Mouse (Mus musculus) liver, embryonic 13.5 days (tissue): Measurements from ENCODE around the gene Smc1b. TPM values are rescaled to one million over a fixed set of nuclear protein-coding genes. Genes with fewer than 3 reads are reported as not detected.

Experiments
- ATAC-seq: fragments of 200-750 bp; cut with Nextera tagmentation; 2 replicates; pipeline ENCODE4 v1.8.0; 2017; ENCODE audit warnings: low read depth, mild to moderate bottlenecking, moderate number of reproducible peaks, moderate library complexity
- DNase-seq: peaks from one replicate; pipeline ENCODE4 v3.0.0; 2022
- H3K27ac ChIP-seq: fragments of 300-500 bp; sonication (generic); 2 replicates; pipeline ENCODE4 v1.5.1; 2015; ENCODE audit warnings: moderate library complexity, mild to moderate bottlenecking, inconsistent platforms
- H3K27me3 ChIP-seq: fragments of 300-500 bp; sonication (generic); 2 replicates; pipeline ENCODE4 v1.6.1; 2015; ENCODE audit warnings: mild to moderate bottlenecking, inconsistent platforms
- H3K36me3 ChIP-seq: fragments of 300-500 bp; sonication (generic); 2 replicates; pipeline ENCODE4 v1.6.1; 2015; ENCODE audit warnings: mild to moderate bottlenecking, inconsistent platforms
- H3K4me1 ChIP-seq: fragments of 300-500 bp; sonication (generic); replicated peaks from 2 replicates; pipeline ENCODE4 v1.6.1; 2015; ENCODE audit warnings: inconsistent platforms
- H3K4me2 ChIP-seq: fragments of 300-500 bp; sonication (generic); 2 replicates; pipeline ENCODE4 v1.6.1; 2015; ENCODE audit warnings: inconsistent platforms, mild to moderate bottlenecking, moderate library complexity
- H3K4me3 ChIP-seq: fragments of 300-500 bp; sonication (generic); replicated peaks from 2 replicates; pipeline ENCODE4 v1.5.1; 2015; ENCODE audit warnings: mild to moderate bottlenecking, inconsistent platforms
- H3K9ac ChIP-seq: fragments of 300-500 bp; sonication (generic); 2 replicates; pipeline ENCODE4 v1.6.1; 2015; ENCODE audit warnings: mild to moderate bottlenecking, inconsistent platforms
- H3K9me3 ChIP-seq: fragments of 300-500 bp; sonication (generic); replicated peaks from 2 replicates; pipeline ENCODE4 v1.6.1; 2016; ENCODE audit warnings: inconsistent platforms
- WGBS: fragments of 180-500 bp; shearing (Covaris S2); methylation state at CpG from one replicate; pipeline ENCODE4 v1.1.7; 2015; ENCODE audit not compliant: insufficient replicate concordance; 5-methylcytosine and 5-hydroxymethylcytosine counted together
- polyA plus RNA-seq: library from polyadenylated mRNA; unstranded; fragments of >200 nt; fragmentation: Nextera tagmentation; extraction: Ambion mirVana; gene quantifications from 2 replicates; pipeline ENCODE4 v1.2.1, GENCODE M21; 2015

Gene Smc1b
- 0.10 and 0.35 TPM in 2 replicates for polyA plus RNA-seq

- H3K4me3 ChIP-seq = no peak within 1 kb of the TSS
These were observed at the start of gene Smc1b, which contains the start of gene Ribc2 for GRCm38 (mm10) chr15:85131275-85132192. Gene Smc1b (minus strand): TSS chr15:85131964. Gene Ribc2 (plus strand): TSS chr15:85132078.

GRCm38 (mm10) chr15:85180368-85180767, 48.6 kb upstream of the Smc1b start:
- no peaks in the 10 kb centered on the region for H3K9me3 ChIP-seq
- no peaks in the 10 kb centered on the region for H3K27me3 ChIP-seq
- no peak overlapping the region for H3K4me3 ChIP-seq
- H3K27ac ChIP-seq = no peak overlapping the region
- DNase-seq (no peak), ATAC-seq (no peak)
- no peak overlapping the region for H3K9ac ChIP-seq
- H3K4me2 ChIP-seq = no peak overlapping the region
- H3K4me1 ChIP-seq = no peaks in the 10 kb centered on the region
- H3K36me3 ChIP-seq = no peaks in the 10 kb centered on the region

More at GRCm38 (mm10) chr15:85131275-85132192, at the start of gene Smc1b, which contains the start of gene Ribc2:
- DNase-seq (no peak), ATAC-seq (no peak)
- Histone ChIP-seq H3K9me3 (no peaks in the 10 kb centered on the region), H3K9ac (no peak within 1 kb of the TSS), H3K4me1 (0 out of 2 replicates have a peak, but pooled peaks cover 4% of the 10 kb centered on the region), H3K27ac (no peak within 1 kb of the TSS), H3K36me3 (no peaks in the 10 kb centered on the region), H3K4me2 (peak within 1 kb of the TSS; percentile 24), H3K27me3 (peaks cover 5% of the 10 kb centered on the region; the same call in 1 of the 2 replicates)
- 26% methylated on average over 57 of the region's 58 CpGs for WGBS

GRCm38 (mm10) chr15:85179528-85180180, 47.9 kb upstream of the Smc1b start:
- Histone ChIP-seq H3K9ac (no peak overlapping the region), H3K27ac (no peak overlapping the region), H3K36me3 (no peaks in the 10 kb centered on the region), H3K4me1 (no peaks in the 10 kb centered on the region), H3K9me3 (no peaks in the 10 kb centered on the region), H3K4me3 (no peak overlapping the region), H3K4me2 (no peak overlapping the region), H3K27me3 (no peaks in the 10 kb centered on the region)
- 59% methylated on average over 7 of the region's 7 CpGs for WGBS
- no peak for DNase-seq
- ATAC-seq = no peak

DNA sequence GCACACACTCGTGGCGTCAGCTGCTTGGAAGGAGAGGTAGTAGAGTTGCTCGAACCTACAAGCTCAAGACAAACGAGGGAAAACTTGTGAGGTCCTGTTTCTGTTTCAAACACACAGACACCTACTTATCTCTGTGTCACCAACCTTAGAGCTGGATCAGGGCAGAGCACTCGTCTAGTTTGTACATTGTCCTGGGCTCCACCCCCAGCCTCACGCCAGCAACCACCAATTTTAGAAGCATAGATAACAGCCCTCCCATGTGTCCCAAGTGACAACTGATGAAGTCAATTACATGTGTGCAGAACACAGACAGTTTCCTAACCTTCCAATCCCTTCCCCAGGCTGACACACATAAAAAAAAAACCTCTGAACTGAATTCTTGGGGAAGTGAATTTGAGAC, 46.4 kb upstream of the Smc1b start:
- Histone ChIP-seq H3K4me2 (no peak overlapping the region), H3K4me3 (no peak overlapping the region), H3K4me1 (no peaks in the 10 kb centered on the region), H3K27ac (no peak overlapping the region), H3K27me3 (no peaks in the 10 kb centered on the region), H3K9ac (no peak overlapping the region), H3K9me3 (no peaks in the 10 kb centered on the region), H3K36me3 (no peaks in the 10 kb centered on the region)
- ATAC-seq = no peak
- DNase-seq = no peak
- WGBS = 37% methylated on average over 6 of the region's 6 CpGs

- H3K9ac ChIP-seq = no peak overlapping the region
- DNase-seq (no peak), ATAC-seq (no peak)
- H3K36me3 ChIP-seq = no peaks in the 10 kb centered on the region
- no peaks in the 10 kb centered on the region for H3K9me3 ChIP-seq
- H3K27me3 ChIP-seq = no peaks in the 10 kb centered on the region
- H3K4me1 ChIP-seq = no peaks in the 10 kb centered on the region
- no peak overlapping the region for H3K27ac ChIP-seq
- H3K4me3 ChIP-seq = no peak overlapping the region
- H3K4me2 ChIP-seq = no peak overlapping the region
- 62% methylated on average over 8 of the region's 8 CpGs for WGBS
These were observed 45.8 kb upstream of the Smc1b start for GRCm38 (mm10) chr15:85177576-85177975.

DNA sequence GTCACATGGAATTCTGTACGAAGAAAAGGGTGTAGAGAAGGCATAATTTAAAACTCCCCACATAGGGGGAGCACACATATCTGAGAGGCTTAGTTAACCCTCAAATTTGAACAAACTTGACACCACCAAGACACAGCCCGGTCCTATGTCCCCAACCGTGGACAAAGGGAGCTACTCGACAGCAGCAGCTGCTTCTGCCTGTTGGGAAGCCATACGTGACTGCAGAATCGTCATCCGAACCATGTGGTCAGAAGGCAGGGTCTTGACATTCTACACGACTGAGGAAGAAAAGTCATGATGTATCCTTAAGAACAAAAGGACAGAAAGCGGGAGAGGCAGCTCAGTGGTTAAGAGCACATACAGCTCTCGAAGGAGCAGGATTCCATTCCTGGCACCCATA, 42.3 kb upstream of the Smc1b start:
- Histone ChIP-seq H3K27ac (no peak overlapping the region), H3K36me3 (no peaks in the 10 kb centered on the region), H3K4me2 (no peak overlapping the region), H3K9me3 (no peaks in the 10 kb centered on the region), H3K4me3 (no peak overlapping the region), H3K27me3 (no peaks in the 10 kb centered on the region), H3K4me1 (no peaks in the 10 kb centered on the region), H3K9ac (no peak overlapping the region)
- no peak for DNase-seq
- ATAC-seq = no peak
- 69% methylated on average over 10 of the region's 10 CpGs for WGBS

- 69% methylated on average over 8 of the region's 8 CpGs for WGBS
- ATAC-seq (no peak), DNase-seq (no peak)
- H3K36me3 ChIP-seq = no peaks in the 10 kb centered on the region
- no peak overlapping the region for H3K4me2 ChIP-seq
- H3K9me3 ChIP-seq = no peaks in the 10 kb centered on the region
- H3K4me3 ChIP-seq = no peak overlapping the region
- H3K27ac ChIP-seq = no peak overlapping the region
- H3K27me3 ChIP-seq = no peaks in the 10 kb centered on the region
- no peak overlapping the region for H3K9ac ChIP-seq
- H3K4me1 ChIP-seq = no peaks in the 10 kb centered on the region
These were observed 41.7 kb upstream of the Smc1b start for GRCm38 (mm10) chr15:85173425-85173824.

- ATAC-seq = no peak
- Histone ChIP-seq H3K27ac (no peak overlapping the region), H3K4me2 (no peak overlapping the region), H3K27me3 (no peaks in the 10 kb centered on the region), H3K9ac (no peak overlapping the region), H3K36me3 (no peaks in the 10 kb centered on the region), H3K4me1 (no peaks in the 10 kb centered on the region), H3K4me3 (no peak overlapping the region), H3K9me3 (no peaks in the 10 kb centered on the region)
- no peak for DNase-seq
- 50% methylated on average over 2 of the region's 2 CpGs for WGBS
These were observed 40.3 kb upstream of the Smc1b start for GRCm38 (mm10) chr15:85172054-85172453.

- Histone ChIP-seq H3K27ac (no peak overlapping the region), H3K4me1 (no peaks in the 10 kb centered on the region), H3K4me2 (no peak overlapping the region), H3K27me3 (no peaks in the 10 kb centered on the region), H3K4me3 (no peak overlapping the region), H3K9ac (no peak overlapping the region), H3K36me3 (no peaks in the 10 kb centered on the region), H3K9me3 (no peaks in the 10 kb centered on the region)
- ATAC-seq = no peak
- no peak for DNase-seq
- WGBS = 62% methylated on average over 12 of the region's 12 CpGs
These were observed 35.4 kb upstream of the Smc1b start for GRCm38 (mm10) chr15:85167086-85167679.

DNA sequence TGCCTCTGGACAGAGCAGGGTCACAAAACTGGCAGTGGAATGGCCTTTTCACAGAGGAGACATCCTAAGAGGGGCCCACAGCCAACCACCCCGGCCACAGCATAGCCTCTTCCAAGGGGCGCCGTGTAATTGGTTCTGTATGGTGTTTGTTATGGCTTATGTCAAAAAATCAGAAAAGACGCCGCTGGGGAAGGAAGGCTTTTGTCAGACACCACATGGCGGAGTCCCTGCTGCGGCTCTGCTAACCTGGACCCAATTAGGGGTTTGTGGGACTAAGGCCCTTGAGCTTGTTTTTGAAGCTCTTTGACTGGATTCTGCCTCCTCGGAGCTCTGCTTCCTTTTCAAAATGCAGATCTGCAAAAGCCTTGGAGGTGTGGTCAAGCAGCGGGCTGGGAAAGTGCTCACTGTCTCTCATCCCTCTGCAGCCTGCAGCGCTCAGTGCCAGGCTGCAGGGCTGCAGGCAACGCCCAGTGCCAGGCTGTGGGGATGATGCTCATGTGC, 34.7 kb upstream of the Smc1b start:
- no peaks in the 10 kb centered on the region for H3K27me3 ChIP-seq
- H3K36me3 ChIP-seq = no peaks in the 10 kb centered on the region
- no peaks in the 10 kb centered on the region for H3K4me1 ChIP-seq
- WGBS = 35% methylated on average over 11 of the region's 11 CpGs
- no peak overlapping the region for H3K27ac ChIP-seq
- H3K9me3 ChIP-seq = no peaks in the 10 kb centered on the region
- ATAC-seq (no peak), DNase-seq (no peak)
- H3K4me3 ChIP-seq = no peak overlapping the region
- no peak overlapping the region for H3K9ac ChIP-seq
- H3K4me2 ChIP-seq = no peak overlapping the region
